Mouse (Mus musculus): ENCODE measurements at regions not wholly inside any gene's neighbourhood (a gene's known extent, or its start where the extent isn't known, plus 50 kb on each side); places are given as distances from the start of the nearest gene placed in this dataset.

DNA sequence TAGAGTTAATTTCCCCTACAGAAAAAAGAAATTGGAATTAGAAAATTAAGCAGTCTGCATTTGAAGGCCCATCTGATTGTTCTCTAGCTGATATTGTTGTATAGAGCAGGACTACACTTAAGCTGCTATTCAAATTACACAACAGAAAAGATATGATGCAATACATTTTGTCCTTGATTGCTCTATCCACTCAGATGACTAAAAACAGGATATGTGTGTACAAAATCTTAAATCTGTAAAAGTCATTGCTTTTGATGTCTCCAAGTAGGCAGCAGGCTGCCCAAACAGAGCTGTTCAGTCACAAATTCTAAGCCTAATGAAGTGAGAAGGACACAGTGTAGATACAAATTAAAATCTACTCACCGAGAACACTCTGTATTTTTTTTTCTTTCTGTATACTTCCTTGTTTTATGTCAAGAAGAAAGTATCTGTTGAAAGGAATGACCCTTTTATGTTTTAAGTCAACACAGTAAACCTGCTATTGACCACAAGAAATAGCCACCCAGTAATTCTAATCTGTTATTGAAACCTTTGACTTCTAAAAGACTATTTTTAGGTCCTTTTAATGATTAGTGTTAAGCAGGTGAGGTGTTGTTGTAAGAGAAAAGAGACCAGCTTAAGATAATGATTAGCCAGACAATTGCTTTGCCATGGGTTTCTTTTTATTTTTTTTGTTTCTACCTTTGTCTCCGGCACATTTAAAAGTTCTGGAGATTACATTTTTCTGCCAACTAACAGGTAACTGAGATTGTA lies 315.0 kb upstream of the Cited2 start:
- no peak overlapping the region for H3K4me2 ChIP-seq (ENCODE audit: low read depth, low read length)
- ATAC-seq (ENCODE audit: low read depth): peak; percentile 63
- H3K9me3 ChIP-seq (ENCODE audit: control insufficient read depth, low read length): no peaks in the 10 kb centered on the region; the same call in 1 of the 2 replicates
- H3K4me1 ChIP-seq (replicated peaks; ENCODE audit: control insufficient read depth, insufficient read depth, low read length): no peaks in the 10 kb centered on the region; the same call in 1 of the 2 replicates
- no peak overlapping the region for H3K27ac ChIP-seq (ENCODE audit: low read length)
- 33% methylated on average over 2 of the region's 2 CpGs for WGBS
- H3K4me3 ChIP-seq (ENCODE audit: low read length): no peak overlapping the region
- no peak overlapping the region for H3K9ac ChIP-seq (ENCODE audit: low read length)
- H3K27me3 ChIP-seq (ENCODE audit: control insufficient read depth, insufficient read depth, low read depth, low read length): no peaks in the 10 kb centered on the region
- H3K36me3 ChIP-seq (ENCODE audit: control insufficient read depth, insufficient read depth, low read length): no peaks in the 10 kb centered on the region

DNA sequence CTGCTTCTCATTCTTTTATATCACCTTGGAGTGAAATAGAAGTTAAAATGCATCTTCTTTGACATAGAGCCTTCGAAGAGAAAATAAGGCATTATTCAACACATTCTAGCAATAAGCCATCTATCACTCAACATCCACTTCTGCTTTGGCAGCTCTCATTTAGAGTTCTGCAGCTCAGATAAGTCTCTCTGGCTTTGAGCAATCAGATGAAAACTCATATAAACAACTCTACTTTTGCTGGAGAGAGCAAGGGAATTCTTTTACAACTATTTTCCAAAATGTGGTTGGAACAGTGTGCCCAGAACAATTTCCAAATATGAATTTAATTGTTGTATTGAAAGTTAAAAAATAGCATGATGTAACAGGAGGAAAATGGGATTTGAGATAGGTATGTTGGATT lies 314.2 kb upstream of the Cited2 start:
- H3K9ac ChIP-seq (ENCODE audit: low read length): no peak overlapping the region
- ATAC-seq (ENCODE audit: low read depth): no peak
- no peaks in the 10 kb centered on the region; the same call in 1 of the 2 replicates for H3K9me3 ChIP-seq (ENCODE audit: control insufficient read depth, low read length)
- no peak overlapping the region for H3K4me2 ChIP-seq (ENCODE audit: low read depth, low read length)
- WGBS: 29% methylated on average over 1 of the region's 1 CpGs
- no peaks in the 10 kb centered on the region; the same call in 1 of the 2 replicates for H3K4me1 ChIP-seq (replicated peaks; ENCODE audit: control insufficient read depth, insufficient read depth, low read length)
- no peak overlapping the region for H3K27ac ChIP-seq (ENCODE audit: low read length)
- H3K27me3 ChIP-seq (ENCODE audit: control insufficient read depth, insufficient read depth, low read depth, low read length): no peaks in the 10 kb centered on the region
- no peaks in the 10 kb centered on the region for H3K36me3 ChIP-seq (ENCODE audit: control insufficient read depth, insufficient read depth, low read length)
- H3K4me3 ChIP-seq (ENCODE audit: low read length): no peak overlapping the region

DNA sequence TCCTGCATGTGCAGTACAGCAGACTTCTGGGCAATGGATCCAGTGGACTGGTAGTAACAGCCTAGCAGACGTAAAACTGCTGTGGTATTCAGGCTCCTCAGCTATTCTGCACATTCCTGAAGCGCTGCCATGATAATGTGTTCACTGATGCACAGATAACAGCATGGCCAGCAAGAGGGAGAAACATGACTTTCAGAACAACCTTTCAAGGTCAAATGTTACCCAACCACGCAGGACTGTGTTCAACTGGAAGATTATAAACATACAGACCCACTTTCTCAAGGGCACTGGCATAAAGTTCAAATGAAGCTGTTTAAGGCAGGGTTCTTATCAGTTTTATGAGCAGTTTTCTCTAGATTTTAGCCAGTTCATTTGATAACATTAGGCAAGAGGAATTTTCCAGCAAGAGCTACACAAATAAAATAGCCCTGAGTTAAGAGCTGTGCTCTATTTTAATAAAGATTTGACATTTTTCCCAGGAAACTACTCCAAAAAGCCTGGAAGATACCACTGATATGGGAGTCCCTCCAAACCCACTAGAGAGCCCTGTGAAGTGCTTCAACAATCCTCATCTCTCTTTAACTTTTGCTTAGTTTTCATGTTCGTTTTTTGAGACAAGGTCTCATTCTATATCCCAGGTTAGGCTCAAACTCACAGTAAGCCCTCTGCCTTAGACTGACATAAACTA lies 311.6 kb upstream of the Cited2 start:
- ATAC-seq (ENCODE audit: low read depth): peak; percentile 85
- no peak overlapping the region for H3K9ac ChIP-seq (ENCODE audit: low read length)
- no peaks in the 10 kb centered on the region for H3K27me3 ChIP-seq (ENCODE audit: control insufficient read depth, insufficient read depth, low read depth, low read length)
- H3K4me2 ChIP-seq (ENCODE audit: low read depth, low read length): no peak overlapping the region
- H3K4me3 ChIP-seq (ENCODE audit: low read length): no peak overlapping the region
- H3K9me3 ChIP-seq (ENCODE audit: control insufficient read depth, low read length): no peaks in the 10 kb centered on the region
- H3K4me1 ChIP-seq (replicated peaks; ENCODE audit: control insufficient read depth, insufficient read depth, low read length): no peaks in the 10 kb centered on the region; the same call in 1 of the 2 replicates
- H3K36me3 ChIP-seq (ENCODE audit: control insufficient read depth, insufficient read depth, low read length): no peaks in the 10 kb centered on the region
- H3K27ac ChIP-seq (ENCODE audit: low read length): peak overlapping the region; percentile 72
- 24% methylated on average over 4 of the region's 4 CpGs for WGBS

GRCm38 (mm10) chr10:17415112-17415511 lies 307.9 kb upstream of the Cited2 start:
- Histone ChIP-seq H3K4me3 (ENCODE audit: low read length) (no peak overlapping the region), H3K4me2 (ENCODE audit: low read depth, low read length) (no peak overlapping the region), H3K4me1 (replicated peaks; ENCODE audit: control insufficient read depth, insufficient read depth, low read length) (peaks cover 5% of the 10 kb centered on the region; the same call in 1 of the 2 replicates), H3K27me3 (ENCODE audit: control insufficient read depth, insufficient read depth, low read depth, low read length) (no peaks in the 10 kb centered on the region), H3K36me3 (ENCODE audit: control insufficient read depth, insufficient read depth, low read length) (no peaks in the 10 kb centered on the region), H3K27ac (ENCODE audit: low read length) (no peak overlapping the region), H3K9ac (ENCODE audit: low read length) (no peak overlapping the region), H3K9me3 (ENCODE audit: control insufficient read depth, low read length) (no peaks in the 10 kb centered on the region)
- ATAC-seq (ENCODE audit: low read depth): no peak
- 88% methylated on average over 3 of the region's 3 CpGs for WGBS

DNA sequence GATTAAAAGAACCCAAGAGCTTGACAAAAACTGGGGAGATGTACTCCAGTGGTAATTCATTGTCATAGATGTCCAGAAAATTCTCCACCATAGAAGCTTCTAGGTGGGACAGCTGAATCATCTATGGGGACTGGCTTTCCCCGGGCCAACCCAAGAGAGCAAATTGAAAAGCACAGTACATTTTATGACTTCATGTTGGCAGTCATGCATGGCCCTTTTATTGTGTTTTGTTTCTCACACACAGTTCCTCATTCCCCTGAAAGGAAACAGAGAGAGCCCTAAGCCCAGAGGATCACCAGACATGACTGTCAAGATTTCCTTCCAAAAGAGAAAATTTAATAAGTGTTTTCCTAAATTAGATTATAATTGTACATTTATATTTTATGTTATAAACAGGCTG lies 306.9 kb upstream of the Cited2 start:
- H3K27me3 ChIP-seq (ENCODE audit: control insufficient read depth, insufficient read depth, low read depth, low read length): no peaks in the 10 kb centered on the region
- H3K4me3 ChIP-seq (ENCODE audit: low read length): no peak overlapping the region
- no peaks in the 10 kb centered on the region for H3K36me3 ChIP-seq (ENCODE audit: control insufficient read depth, insufficient read depth, low read length)
- WGBS: 66% methylated on average over 1 of the region's 1 CpGs
- no peaks in the 10 kb centered on the region for H3K9me3 ChIP-seq (ENCODE audit: control insufficient read depth, low read length)
- no peak for ATAC-seq (ENCODE audit: low read depth)
- H3K9ac ChIP-seq (ENCODE audit: low read length): no peak overlapping the region
- peaks cover 5% of the 10 kb centered on the region; the same call in 1 of the 2 replicates for H3K4me1 ChIP-seq (replicated peaks; ENCODE audit: control insufficient read depth, insufficient read depth, low read length)
- H3K27ac ChIP-seq (ENCODE audit: low read length): no peak overlapping the region
- no peak overlapping the region for H3K4me2 ChIP-seq (ENCODE audit: low read depth, low read length)

- H3K27me3 ChIP-seq (ENCODE audit: control insufficient read depth, insufficient read depth, low read depth, low read length): no peaks in the 10 kb centered on the region
- no peak overlapping the region for H3K4me2 ChIP-seq (ENCODE audit: low read depth, low read length)
- H3K36me3 ChIP-seq (ENCODE audit: control insufficient read depth, insufficient read depth, low read length): no peaks in the 10 kb centered on the region
- ATAC-seq (ENCODE audit: low read depth): no peak
- no peak overlapping the region for H3K27ac ChIP-seq (ENCODE audit: low read length)
- peaks cover 5% of the 10 kb centered on the region; the same call in 1 of the 2 replicates for H3K4me1 ChIP-seq (replicated peaks; ENCODE audit: control insufficient read depth, insufficient read depth, low read length)
- no peak overlapping the region for H3K4me3 ChIP-seq (ENCODE audit: low read length)
- WGBS: 36% methylated on average over 1 of the region's 1 CpGs
- H3K9ac ChIP-seq (ENCODE audit: low read length): no peak overlapping the region
- no peaks in the 10 kb centered on the region for H3K9me3 ChIP-seq (ENCODE audit: control insufficient read depth, low read length)
Measured at GRCm38 (mm10) chr10:17417394-17417793, 305.6 kb upstream of the Cited2 start.

DNA sequence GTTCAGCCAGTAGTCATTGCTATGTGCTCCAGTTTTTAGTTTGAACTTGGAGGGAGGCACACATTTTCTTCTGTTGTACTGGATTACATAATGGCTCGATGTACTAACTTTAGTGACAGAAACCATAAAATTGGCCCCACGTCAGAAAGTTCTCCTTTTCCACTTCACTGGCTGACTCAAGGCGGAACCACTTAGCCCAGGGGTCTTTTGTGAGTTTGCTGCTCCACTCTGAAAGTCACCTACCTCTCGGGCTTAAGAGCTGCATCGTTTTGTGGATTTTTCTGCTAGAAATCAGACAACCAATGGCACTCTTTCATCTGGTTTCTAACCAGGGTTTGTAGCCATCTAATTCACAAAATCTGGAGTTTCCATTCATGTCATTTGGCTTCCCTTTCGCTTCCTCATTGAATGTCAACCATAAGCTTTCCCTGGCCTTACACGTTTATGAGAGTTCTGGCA lies 304.8 kb upstream of the Cited2 start:
- WGBS: 59% methylated on average over 7 of the region's 7 CpGs
- no peak overlapping the region for H3K4me2 ChIP-seq (ENCODE audit: low read depth, low read length)
- H3K9ac ChIP-seq (ENCODE audit: low read length): no peak overlapping the region
- H3K27me3 ChIP-seq (ENCODE audit: control insufficient read depth, insufficient read depth, low read depth, low read length): no peaks in the 10 kb centered on the region
- peaks cover 5% of the 10 kb centered on the region; the same call in 1 of the 2 replicates for H3K4me1 ChIP-seq (replicated peaks; ENCODE audit: control insufficient read depth, insufficient read depth, low read length)
- H3K9me3 ChIP-seq (ENCODE audit: control insufficient read depth, low read length): no peaks in the 10 kb centered on the region
- no peaks in the 10 kb centered on the region for H3K36me3 ChIP-seq (ENCODE audit: control insufficient read depth, insufficient read depth, low read length)
- H3K27ac ChIP-seq (ENCODE audit: low read length): no peak overlapping the region
- peak; percentile 81 for ATAC-seq (ENCODE audit: low read depth)
- H3K4me3 ChIP-seq (ENCODE audit: low read length): no peak overlapping the region

GRCm38 (mm10) chr10:17423584-17424278 lies 299.3 kb upstream of the Cited2 start:
- Histone ChIP-seq H3K4me3 (ENCODE audit: low read length) (no peak overlapping the region), H3K9me3 (ENCODE audit: control insufficient read depth, low read length) (no peaks in the 10 kb centered on the region), H3K36me3 (ENCODE audit: control insufficient read depth, insufficient read depth, low read length) (no peaks in the 10 kb centered on the region), H3K27ac (ENCODE audit: low read length) (no peak overlapping the region), H3K9ac (ENCODE audit: low read length) (no peak overlapping the region), H3K4me1 (replicated peaks; ENCODE audit: control insufficient read depth, insufficient read depth, low read length) (peaks cover 2% of the 10 kb centered on the region; the same call in 1 of the 2 replicates), H3K27me3 (ENCODE audit: control insufficient read depth, insufficient read depth, low read depth, low read length) (no peaks in the 10 kb centered on the region), H3K4me2 (ENCODE audit: low read depth, low read length) (no peak overlapping the region)
- 38% methylated on average over 4 of the region's 4 CpGs for WGBS
- ATAC-seq (ENCODE audit: low read depth): no peak

DNA sequence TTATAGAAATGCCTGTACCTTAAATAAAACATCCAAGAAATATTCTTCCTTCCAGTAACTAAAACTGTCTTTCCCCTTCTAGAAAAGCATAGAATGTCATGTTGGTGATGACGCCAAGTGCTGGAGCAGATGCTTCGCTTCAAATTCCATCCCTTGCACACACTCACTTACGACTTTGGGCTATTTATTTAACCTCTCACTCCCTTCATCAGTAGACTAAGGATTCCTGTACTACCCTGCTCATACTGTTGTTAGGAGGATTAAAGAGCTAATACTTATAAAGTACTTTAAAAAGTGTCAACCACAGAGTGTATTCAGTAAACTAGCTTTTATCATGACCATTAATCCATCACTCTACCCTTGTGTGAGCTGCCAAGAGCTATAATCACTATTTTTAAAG lies 296.8 kb upstream of the Cited2 start:
- ATAC-seq (ENCODE audit: low read depth): peak; percentile 47; the same call in 1 of the 2 replicates
- Histone ChIP-seq H3K4me3 (ENCODE audit: low read length) (no peak overlapping the region), H3K36me3 (ENCODE audit: control insufficient read depth, insufficient read depth, low read length) (no peaks in the 10 kb centered on the region), H3K4me1 (replicated peaks; ENCODE audit: control insufficient read depth, insufficient read depth, low read length) (peaks cover 2% of the 10 kb centered on the region; the same call in 1 of the 2 replicates), H3K9ac (ENCODE audit: low read length) (no peak overlapping the region), H3K9me3 (ENCODE audit: control insufficient read depth, low read length) (no peaks in the 10 kb centered on the region), H3K27ac (ENCODE audit: low read length) (no peak overlapping the region), H3K4me2 (ENCODE audit: low read depth, low read length) (no peak overlapping the region), H3K27me3 (ENCODE audit: control insufficient read depth, insufficient read depth, low read depth, low read length) (no peaks in the 10 kb centered on the region)
- WGBS: 31% methylated on average over 3 of the region's 3 CpGs

All from lung, embryonic 16.5 days (tissue).